Mouse (Mus musculus): ENCODE data around the gene Yipf4. TPM values are rescaled to one million over a fixed set of nuclear protein-coding genes. Genes with fewer than 3 reads are reported as not detected.
"Not testable (repeated sequence)": the region's sequence is repeated elsewhere in the genome, so short reads cannot be mapped to it uniquely, and the experiment has no call there.

Gene Yipf4
- polyA plus RNA-seq, 1 experiment from 2014 or later = 56.4 TPM

DNA sequence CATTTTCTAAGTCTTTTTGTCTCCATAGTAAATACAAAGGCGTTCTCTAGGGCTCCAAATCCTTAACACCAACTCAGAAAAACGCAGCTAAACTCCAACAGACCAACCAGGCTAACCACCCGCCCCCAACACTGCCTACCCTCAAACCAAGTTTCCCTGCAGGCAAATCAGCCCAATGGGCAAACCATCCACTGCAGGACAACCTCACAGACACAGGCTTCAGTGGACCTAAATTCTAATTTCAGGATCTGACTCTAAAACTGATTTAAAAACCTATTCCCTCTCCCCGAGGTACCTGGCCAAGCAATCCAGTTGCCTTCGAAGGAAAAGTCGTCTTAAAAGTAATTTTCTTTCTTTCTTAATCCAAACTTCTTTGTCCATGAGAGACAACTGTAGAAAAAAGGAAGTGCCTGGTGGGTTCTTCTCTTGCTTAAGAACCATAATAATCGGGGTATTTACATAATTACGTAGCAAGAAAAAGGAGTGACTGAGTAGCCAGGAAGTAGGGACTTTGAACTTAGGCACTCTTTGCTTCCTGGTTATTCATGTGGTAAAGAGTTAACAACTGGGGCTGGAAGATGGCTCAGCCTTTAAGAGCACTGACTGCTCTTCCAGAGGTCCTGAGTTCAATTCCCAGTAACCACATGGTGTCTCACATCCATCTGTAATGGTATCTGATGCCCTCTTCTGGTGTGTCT is 30.4 kb upstream of the Yipf4 start, which contains the start of gene Nlrc4:
Gene Nlrc4, minus strand, starts transcription at position 432 of the 698 bp plus-strand sequence.
- WGBS = 65% methylated on average over 8 of the region's 8 CpGs
- H3K9ac ChIP-seq (ENCODE audit: low read depth, low read length) = no peak within 1 kb of the TSS
- no peaks in the 10 kb centered on the region for H3K9me3 ChIP-seq (ENCODE audit: control insufficient read depth, low read length)
- no peak within 1 kb of the TSS for H3K27ac ChIP-seq (ENCODE audit: low read depth, low read length)
- no peak for ATAC-seq (ENCODE audit: low FRiP score)
- H3K27me3 ChIP-seq (ENCODE audit: control insufficient read depth, insufficient read depth, low read length) = no peaks in the 10 kb centered on the region
- no peak for DNase-seq (ENCODE audit: low spot score)
- no peaks in the 10 kb centered on the region for H3K4me1 ChIP-seq (replicated peaks; ENCODE audit: control insufficient read depth, insufficient read depth, low read length)
- no peak within 1 kb of the TSS for H3K4me3 ChIP-seq (ENCODE audit: low read depth, low read length)
- no peaks in the 10 kb centered on the region for H3K36me3 ChIP-seq (ENCODE audit: control insufficient read depth, insufficient read depth, low read length)
- no peak within 1 kb of the TSS for H3K4me2 ChIP-seq (replicated peaks; ENCODE audit: low read depth, low read length)

GRCm38 (mm10) chr17:74463510-74463909 is 25.8 kb upstream of the Yipf4 start:
- Histone ChIP-seq H3K4me2 (replicated peaks; ENCODE audit: low read depth, low read length) (no peak overlapping the region), H3K27ac (ENCODE audit: low read depth, low read length) (no peak overlapping the region), H3K4me3 (ENCODE audit: low read depth, low read length) (no peak overlapping the region), H3K4me1 (replicated peaks; ENCODE audit: control insufficient read depth, insufficient read depth, low read length) (no peaks in the 10 kb centered on the region), H3K9me3 (ENCODE audit: control insufficient read depth, low read length) (no peaks in the 10 kb centered on the region), H3K9ac (ENCODE audit: low read depth, low read length) (no peak overlapping the region), H3K36me3 (ENCODE audit: control insufficient read depth, insufficient read depth, low read length) (no peaks in the 10 kb centered on the region), H3K27me3 (ENCODE audit: control insufficient read depth, insufficient read depth, low read length) (no peaks in the 10 kb centered on the region)
- no peak for ATAC-seq (ENCODE audit: low FRiP score)
- DNase-seq (ENCODE audit: low spot score) = no peak

- DNase-seq (ENCODE audit: low spot score); H3K4me2 ChIP-seq (replicated peaks; ENCODE audit: low read depth, low read length); ATAC-seq (ENCODE audit: low FRiP score); H3K36me3 ChIP-seq (ENCODE audit: control insufficient read depth, insufficient read depth, low read length); H3K27me3 ChIP-seq (ENCODE audit: control insufficient read depth, insufficient read depth, low read length); H3K9ac ChIP-seq (ENCODE audit: low read depth, low read length); H3K4me1 ChIP-seq (replicated peaks; ENCODE audit: control insufficient read depth, insufficient read depth, low read length); H3K27ac ChIP-seq (ENCODE audit: low read depth, low read length); H3K9me3 ChIP-seq (ENCODE audit: control insufficient read depth, low read length); H3K4me3 ChIP-seq (ENCODE audit: low read depth, low read length): not testable (repeated sequence)
- 82% methylated on average over 2 of the region's 2 CpGs for WGBS
Measured at GRCm38 (mm10) chr17:74467981-74468380, 21.3 kb upstream of the Yipf4 start.

GRCm38 (mm10) chr17:74470133-74470532 is 19.2 kb upstream of the Yipf4 start:
- not testable (repeated sequence) for H3K4me1 ChIP-seq (replicated peaks; ENCODE audit: control insufficient read depth, insufficient read depth, low read length); ATAC-seq (ENCODE audit: low FRiP score)
- 83% methylated on average over 6 of the region's 6 CpGs for WGBS

DNA sequence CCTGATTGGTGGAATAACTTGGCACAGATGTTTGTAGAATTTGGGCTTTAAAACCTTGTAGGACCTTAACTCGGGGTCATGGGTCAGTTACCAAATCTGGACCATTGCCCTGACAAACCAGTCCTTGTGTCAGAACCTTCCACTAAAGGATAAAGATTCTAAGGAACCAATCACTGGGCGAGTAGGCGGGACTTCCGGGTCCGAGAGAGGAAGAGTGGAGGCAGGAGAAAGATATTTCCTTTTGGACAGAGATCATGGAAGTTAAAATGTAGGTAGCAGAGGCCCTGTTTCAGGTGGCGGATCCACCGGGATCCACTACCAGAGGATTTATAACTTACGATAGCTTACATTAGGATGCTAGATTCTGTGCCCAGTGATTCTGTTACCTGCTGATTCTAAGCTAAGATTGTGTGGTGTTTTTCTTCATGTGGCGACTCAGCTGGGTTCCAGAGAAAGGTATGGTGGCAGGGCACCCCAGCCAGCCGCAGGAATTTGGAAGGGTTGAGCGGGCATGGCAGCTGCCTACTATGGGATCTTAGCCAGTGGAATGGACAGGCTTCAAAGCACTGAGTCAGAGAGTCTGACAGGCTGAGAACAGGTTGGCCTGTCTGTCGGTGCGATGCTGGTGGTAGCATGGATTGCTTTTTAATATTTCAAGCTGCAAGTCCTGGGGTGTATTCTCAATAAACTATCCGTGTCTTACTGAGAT is 8.8 kb upstream of the Yipf4 start:
- H3K9me3 ChIP-seq (ENCODE audit: control insufficient read depth, low read length) = no peaks in the 10 kb centered on the region
- no peaks in the 10 kb centered on the region for H3K4me1 ChIP-seq (replicated peaks; ENCODE audit: control insufficient read depth, insufficient read depth, low read length)
- no peak for DNase-seq (ENCODE audit: low spot score)
- 89% methylated on average over 14 of the region's 14 CpGs for WGBS
- H3K27ac ChIP-seq (ENCODE audit: low read depth, low read length) = no peak overlapping the region
- no peak overlapping the region for H3K9ac ChIP-seq (ENCODE audit: low read depth, low read length)
- H3K4me3 ChIP-seq (ENCODE audit: low read depth, low read length) = no peak overlapping the region
- ATAC-seq (ENCODE audit: low FRiP score) = no peak
- no peaks in the 10 kb centered on the region for H3K27me3 ChIP-seq (ENCODE audit: control insufficient read depth, insufficient read depth, low read length)
- no peak overlapping the region for H3K4me2 ChIP-seq (replicated peaks; ENCODE audit: low read depth, low read length)
- H3K36me3 ChIP-seq (ENCODE audit: control insufficient read depth, insufficient read depth, low read length) = no peaks in the 10 kb centered on the region

More at GRCm38 (mm10) chr17:74470133-74470532, 19.2 kb upstream of the Yipf4 start:
- not testable (repeated sequence) for H3K27ac ChIP-seq (ENCODE audit: low read depth, low read length); DNase-seq (ENCODE audit: low spot score); H3K27me3 ChIP-seq (ENCODE audit: control insufficient read depth, insufficient read depth, low read length); H3K4me2 ChIP-seq (replicated peaks; ENCODE audit: low read depth, low read length); H3K36me3 ChIP-seq (ENCODE audit: control insufficient read depth, insufficient read depth, low read length); H3K9ac ChIP-seq (ENCODE audit: low read depth, low read length); H3K4me3 ChIP-seq (ENCODE audit: low read depth, low read length); H3K9me3 ChIP-seq (ENCODE audit: control insufficient read depth, low read length)

- Histone ChIP-seq H3K36me3 (ENCODE audit: control insufficient read depth, insufficient read depth, low read length) (no peaks in the 10 kb centered on the region), H3K4me3 (ENCODE audit: low read depth, low read length) (peak overlapping the region; percentile 99), H3K27ac (ENCODE audit: low read depth, low read length) (peak overlapping the region; percentile 67; the same call in 1 of the 2 replicates), H3K27me3 (ENCODE audit: control insufficient read depth, insufficient read depth, low read length) (no peaks in the 10 kb centered on the region), H3K9me3 (ENCODE audit: control insufficient read depth, low read length) (no peaks in the 10 kb centered on the region), H3K9ac (ENCODE audit: low read depth, low read length) (peak overlapping the region; percentile 83), H3K4me2 (replicated peaks; ENCODE audit: low read depth, low read length) (peak overlapping the region; percentile 64), H3K4me1 (replicated peaks; ENCODE audit: control insufficient read depth, insufficient read depth, low read length) (no peaks in the 10 kb centered on the region)
- no peak for ATAC-seq (ENCODE audit: low FRiP score)
- DNase-seq (ENCODE audit: low spot score) = no peak
- under 1% methylated on average over 12 of the region's 12 CpGs for WGBS
Measured at GRCm38 (mm10) chr17:74489901-74490220, 568 bp downstream of the Yipf4 start.

DNA sequence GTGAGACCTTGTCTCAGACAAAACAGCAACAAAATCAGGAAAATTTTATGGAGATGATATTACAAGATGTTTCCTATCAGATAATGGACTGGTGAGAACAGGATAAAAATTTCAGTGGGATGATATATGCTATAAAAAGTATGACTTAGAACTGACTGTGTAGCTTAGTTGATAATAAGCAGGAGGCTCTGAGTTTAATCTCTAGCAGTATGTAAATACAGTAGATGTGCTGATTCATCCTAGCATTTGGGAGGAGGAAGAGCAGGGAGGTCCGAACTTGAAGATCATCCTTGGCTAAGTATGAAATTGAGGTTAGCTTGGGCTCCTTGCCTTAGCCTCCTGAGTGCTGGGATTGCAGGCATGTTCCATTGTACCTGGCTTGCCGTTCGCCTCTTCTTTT is 2.3 kb downstream of the Yipf4 start:
- Histone ChIP-seq H3K36me3 (ENCODE audit: control insufficient read depth, insufficient read depth, low read length) (no peaks in the 10 kb centered on the region), H3K4me2 (replicated peaks; ENCODE audit: low read depth, low read length) (no peak overlapping the region), H3K9ac (ENCODE audit: low read depth, low read length) (no peak overlapping the region), H3K27me3 (ENCODE audit: control insufficient read depth, insufficient read depth, low read length) (no peaks in the 10 kb centered on the region), H3K9me3 (ENCODE audit: control insufficient read depth, low read length) (no peaks in the 10 kb centered on the region), H3K4me1 (replicated peaks; ENCODE audit: control insufficient read depth, insufficient read depth, low read length) (no peaks in the 10 kb centered on the region), H3K27ac (ENCODE audit: low read depth, low read length) (no peak overlapping the region), H3K4me3 (ENCODE audit: low read depth, low read length) (no peak overlapping the region)
- ATAC-seq (ENCODE audit: low FRiP score) (no peak), DNase-seq (ENCODE audit: low spot score) (no peak)
- 94% methylated on average over 3 of the region's 3 CpGs for whole genome bisulfite sequencing

DNA sequence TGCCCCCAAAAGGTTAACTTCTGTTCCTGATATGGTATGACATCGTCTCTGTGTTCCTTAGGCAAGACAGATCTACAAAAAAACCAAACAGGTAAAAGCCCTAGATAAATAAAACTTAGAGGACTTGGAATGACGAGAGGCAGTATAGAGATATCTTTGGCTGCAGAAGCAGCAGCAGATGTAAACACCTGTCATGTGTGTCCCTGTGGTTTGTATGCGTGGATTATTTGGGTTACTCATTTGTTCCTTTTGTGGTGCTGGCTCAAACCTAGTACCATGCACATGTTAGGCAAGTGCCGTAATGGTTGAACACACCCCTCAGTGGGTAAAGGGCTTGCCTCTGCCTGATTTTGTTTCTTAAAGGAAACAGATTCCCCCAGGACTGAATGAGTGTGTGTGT is 10.9 kb downstream of the Yipf4 start:
- DNase-seq (ENCODE audit: low spot score) = no peak
- Histone ChIP-seq H3K9ac (ENCODE audit: low read depth, low read length) (no peak overlapping the region), H3K36me3 (ENCODE audit: control insufficient read depth, insufficient read depth, low read length) (no peaks in the 10 kb centered on the region)

GRCm38 (mm10) chr17:74501085-74501484 is 11.8 kb downstream of the Yipf4 start:
- ATAC-seq (ENCODE audit: low FRiP score) = no peak
- Histone ChIP-seq H3K27me3 (ENCODE audit: control insufficient read depth, insufficient read depth, low read length) (no peaks in the 10 kb centered on the region), H3K9me3 (ENCODE audit: control insufficient read depth, low read length) (no peaks in the 10 kb centered on the region), H3K27ac (ENCODE audit: low read depth, low read length) (no peak overlapping the region), H3K4me1 (replicated peaks; ENCODE audit: control insufficient read depth, insufficient read depth, low read length) (no peaks in the 10 kb centered on the region), H3K4me3 (ENCODE audit: low read depth, low read length) (no peak overlapping the region), H3K36me3 (ENCODE audit: control insufficient read depth, insufficient read depth, low read length) (no peaks in the 10 kb centered on the region), H3K4me2 (replicated peaks; ENCODE audit: low read depth, low read length) (no peak overlapping the region), H3K9ac (ENCODE audit: low read depth, low read length) (no peak overlapping the region)
- no peak for DNase-seq (ENCODE audit: low spot score)

More for the DNA sequence above, 10.9 kb downstream of the Yipf4 start:
- no peak for ATAC-seq (ENCODE audit: low FRiP score)
- Histone ChIP-seq H3K4me1 (replicated peaks; ENCODE audit: control insufficient read depth, insufficient read depth, low read length) (no peaks in the 10 kb centered on the region), H3K9me3 (ENCODE audit: control insufficient read depth, low read length) (no peaks in the 10 kb centered on the region), H3K27me3 (ENCODE audit: control insufficient read depth, insufficient read depth, low read length) (no peaks in the 10 kb centered on the region), H3K4me2 (replicated peaks; ENCODE audit: low read depth, low read length) (no peak overlapping the region), H3K27ac (ENCODE audit: low read depth, low read length) (no peak overlapping the region), H3K4me3 (ENCODE audit: low read depth, low read length) (no peak overlapping the region)
- 95% methylated on average over 4 of the region's 4 CpGs for WGBS
